Mouse (Mus musculus) hindbrain, embryonic 15.5 days (tissue): ENCODE data around the gene Srsf2. TPM values are rescaled to one million over a fixed set of nuclear protein-coding genes. Genes with fewer than 3 reads are reported as not detected.
"Not testable (repeated sequence)": the region's sequence is repeated elsewhere in the genome, so short reads cannot be mapped to it uniquely, and the experiment has no call there.

Experiments used
- ATAC-seq: fragments of 200-750 bp; cut with Nextera tagmentation; 2 replicates; pipeline ENCODE4 v1.8.0; 2017; ENCODE audit warnings: low read depth, moderate number of reproducible peaks, moderate TSS enrichment; ENCODE audit not compliant: low FRiP score
- H3K27ac ChIP-seq: fragments of 300-500 bp; sonication (generic); replicated peaks from 2 replicates; pipeline ENCODE4 v1.5.1; 2015; ENCODE audit warnings: mild to moderate bottlenecking, inconsistent platforms
- H3K27me3 ChIP-seq: fragments of 300-500 bp; sonication (generic); 2 replicates; pipeline ENCODE4 v1.6.1; 2015; ENCODE audit warnings: control low read depth, inconsistent platforms
- H3K36me3 ChIP-seq: fragments of 300-500 bp; sonication (generic); 2 replicates; pipeline ENCODE4 v1.6.1; 2015; ENCODE audit warnings: control low read depth, inconsistent platforms
- H3K4me1 ChIP-seq: fragments of 300-500 bp; sonication (generic); replicated peaks from 2 replicates; pipeline ENCODE4 v1.6.1; 2015; ENCODE audit warnings: control low read depth, inconsistent platforms
- H3K4me2 ChIP-seq: fragments of 300-500 bp; sonication (generic); 2 replicates; pipeline ENCODE4 v1.6.1; 2015; ENCODE audit warnings: moderate library complexity, mild to moderate bottlenecking, inconsistent platforms
- H3K4me3 ChIP-seq: fragments of 300-500 bp; sonication (generic); 2 replicates; pipeline ENCODE4 v1.5.1; 2015; ENCODE audit warnings: mild to moderate bottlenecking, inconsistent platforms
- H3K9ac ChIP-seq: fragments of 300-500 bp; sonication (generic); 2 replicates; pipeline ENCODE4 v1.6.1; 2015; ENCODE audit warnings: inconsistent platforms
- H3K9me3 ChIP-seq: fragments of 300-500 bp; sonication (generic); 2 replicates; pipeline ENCODE4 v1.6.1; 2016; ENCODE audit warnings: control low read depth, inconsistent platforms
- WGBS: fragments of 180-500 bp; shearing (Covaris S2); methylation state at CpG from one replicate; pipeline ENCODE4 v1.1.7; 2015; 5-methylcytosine and 5-hydroxymethylcytosine counted together
- polyA plus RNA-seq: library from polyadenylated mRNA; unstranded; fragments of >200 nt; fragmentation: Nextera tagmentation; extraction: Ambion mirVana; gene quantifications from 2 replicates; pipeline ENCODE4 v1.2.1, GENCODE M21; 2015

Gene Srsf2
- polyA plus RNA-seq, 1 experiment from 2014 or later = 549 TPM

DNA sequence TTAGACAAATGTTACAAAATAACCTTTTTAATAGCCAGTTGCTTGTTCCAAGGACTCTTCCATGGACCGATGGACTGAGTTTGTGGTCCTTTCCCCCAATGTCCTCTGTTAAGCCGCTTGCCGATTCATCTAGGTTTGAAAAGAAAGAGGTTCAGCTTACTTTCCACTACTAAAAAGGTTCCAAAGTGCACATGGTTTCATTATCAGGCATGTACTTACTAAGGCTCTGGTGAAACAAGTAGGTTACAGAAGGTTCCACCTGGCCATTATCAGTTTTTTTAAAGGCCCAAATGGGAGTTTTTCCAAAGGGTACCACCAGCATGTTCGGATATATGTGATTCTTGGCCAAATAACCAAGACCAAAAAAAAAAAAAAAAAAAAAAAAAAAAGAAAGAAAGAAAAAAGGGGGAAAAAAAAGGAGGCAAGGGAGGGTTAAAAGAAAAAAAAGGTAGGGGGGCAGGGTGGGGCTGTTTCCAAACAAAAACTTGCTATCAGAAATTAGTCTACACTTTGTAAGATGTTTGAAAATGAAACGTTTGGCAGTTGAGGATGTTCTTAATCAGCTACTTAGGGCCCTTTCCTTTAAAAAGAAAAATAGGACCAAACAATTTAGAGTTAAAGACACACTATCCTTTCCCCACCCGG lies 1.9 kb downstream of the Srsf2 start:
- Histone ChIP-seq H3K4me1 (peaks cover 44% of the 10 kb centered on the region), H3K4me2 (peak overlapping the region; percentile 70), H3K4me3 (peak overlapping the region; percentile 99), H3K27me3 (no peaks in the 10 kb centered on the region), H3K9ac (peak overlapping the region; percentile 94), H3K27ac (0 out of 2 replicates have a peak overlapping the region, but pooled peaks have one; percentile 97), H3K9me3 (no peaks in the 10 kb centered on the region), H3K36me3 (peaks cover 28% of the 10 kb centered on the region)
- 45% methylated on average over 6 of the region's 6 CpGs for WGBS
- no peak for ATAC-seq

GRCm38 (mm10) chr11:116850085-116850484 lies 2.8 kb downstream of the Srsf2 start:
- H3K4me2 ChIP-seq = peak overlapping the region; percentile 70
- WGBS = 52% methylated on average over 4 of the region's 4 CpGs
- no peaks in the 10 kb centered on the region for H3K27me3 ChIP-seq
- ATAC-seq = no peak
- no peak overlapping the region for H3K9ac ChIP-seq
- H3K4me1 ChIP-seq = peaks cover 37% of the 10 kb centered on the region
- H3K36me3 ChIP-seq = peaks cover 28% of the 10 kb centered on the region
- no peaks in the 10 kb centered on the region for H3K9me3 ChIP-seq
- H3K27ac ChIP-seq = no peak overlapping the region
- 0 out of 2 replicates have a peak overlapping the region, but pooled peaks have one; percentile 11 for H3K4me3 ChIP-seq

- no peak for ATAC-seq
- H3K4me2 ChIP-seq = no peak overlapping the region
- peaks cover 33% of the 10 kb centered on the region for H3K4me1 ChIP-seq
- no peak overlapping the region for H3K4me3 ChIP-seq
- H3K36me3 ChIP-seq = peaks cover 28% of the 10 kb centered on the region
- no peak overlapping the region for H3K27ac ChIP-seq
- no peaks in the 10 kb centered on the region for H3K9me3 ChIP-seq
- no peak overlapping the region for H3K9ac ChIP-seq
- H3K27me3 ChIP-seq = no peaks in the 10 kb centered on the region
These were observed 3.3 kb downstream of the Srsf2 start for GRCm38 (mm10) chr11:116849587-116849986.

DNA sequence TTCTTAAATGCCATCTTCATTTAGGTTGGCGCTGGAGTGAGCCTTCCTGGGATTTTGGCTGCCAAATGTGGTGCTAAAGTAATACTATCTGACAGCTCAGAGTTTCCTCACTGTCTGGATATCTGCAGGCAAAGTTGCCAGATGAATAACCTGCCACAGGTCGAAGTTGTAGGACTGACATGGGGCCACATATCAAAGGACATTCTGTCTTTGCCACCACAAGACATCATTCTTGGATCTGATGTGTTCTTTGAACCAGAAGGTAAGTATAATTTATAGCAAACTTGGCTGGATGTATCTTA lies 4.1 kb downstream of the Srsf2 start:
- H3K4me3 ChIP-seq, H3K27ac ChIP-seq, H3K4me2 ChIP-seq, H3K9me3 ChIP-seq, ATAC-seq, H3K9ac ChIP-seq, H3K27me3 ChIP-seq: not testable (repeated sequence)
- Histone ChIP-seq H3K36me3 (peaks cover 28% of the 10 kb centered on the region), H3K4me1 (peaks cover 34% of the 10 kb centered on the region)
- 79% methylated on average over 2 of the region's 2 CpGs for WGBS

GRCm38 (mm10) chr11:116848086-116848876 lies 4.6 kb downstream of the Srsf2 start:
- WGBS = 80% methylated on average over 5 of the region's 5 CpGs
- H3K27me3 ChIP-seq = no peaks in the 10 kb centered on the region
- peaks cover 36% of the 10 kb centered on the region for H3K4me1 ChIP-seq
- H3K27ac ChIP-seq = no peak overlapping the region
- no peak for ATAC-seq
- H3K4me2 ChIP-seq = no peak overlapping the region
- no peak overlapping the region for H3K9ac ChIP-seq
- H3K9me3 ChIP-seq = no peaks in the 10 kb centered on the region
- H3K36me3 ChIP-seq = peaks cover 28% of the 10 kb centered on the region
- no peak overlapping the region for H3K4me3 ChIP-seq

- peaks cover 28% of the 10 kb centered on the region for H3K36me3 ChIP-seq
- H3K27ac ChIP-seq = no peak overlapping the region
These were observed 5.5 kb downstream of the Srsf2 start for GRCm38 (mm10) chr11:116847187-116848085.

GRCm38 (mm10) chr11:116846593-116847181 lies 6.2 kb downstream of the Srsf2 start:
- H3K4me2 ChIP-seq = no peak overlapping the region
- H3K4me1 ChIP-seq = peaks cover 41% of the 10 kb centered on the region
- peaks cover 28% of the 10 kb centered on the region for H3K36me3 ChIP-seq
- no peak overlapping the region for H3K9ac ChIP-seq
- WGBS = 92% methylated on average over 4 of the region's 4 CpGs
- H3K27ac ChIP-seq = no peak overlapping the region
- no peak overlapping the region for H3K4me3 ChIP-seq
- no peaks in the 10 kb centered on the region for H3K27me3 ChIP-seq
- no peaks in the 10 kb centered on the region for H3K9me3 ChIP-seq
- ATAC-seq = no peak

More at GRCm38 (mm10) chr11:116847187-116848085, 5.5 kb downstream of the Srsf2 start:
- H3K9ac ChIP-seq = no peak overlapping the region
- H3K9me3 ChIP-seq = no peaks in the 10 kb centered on the region
- ATAC-seq = no peak
- peaks cover 36% of the 10 kb centered on the region for H3K4me1 ChIP-seq
- H3K27me3 ChIP-seq = no peaks in the 10 kb centered on the region
- 90% methylated on average over 3 of the region's 3 CpGs for WGBS
- no peak overlapping the region for H3K4me2 ChIP-seq
- no peak overlapping the region for H3K4me3 ChIP-seq

DNA sequence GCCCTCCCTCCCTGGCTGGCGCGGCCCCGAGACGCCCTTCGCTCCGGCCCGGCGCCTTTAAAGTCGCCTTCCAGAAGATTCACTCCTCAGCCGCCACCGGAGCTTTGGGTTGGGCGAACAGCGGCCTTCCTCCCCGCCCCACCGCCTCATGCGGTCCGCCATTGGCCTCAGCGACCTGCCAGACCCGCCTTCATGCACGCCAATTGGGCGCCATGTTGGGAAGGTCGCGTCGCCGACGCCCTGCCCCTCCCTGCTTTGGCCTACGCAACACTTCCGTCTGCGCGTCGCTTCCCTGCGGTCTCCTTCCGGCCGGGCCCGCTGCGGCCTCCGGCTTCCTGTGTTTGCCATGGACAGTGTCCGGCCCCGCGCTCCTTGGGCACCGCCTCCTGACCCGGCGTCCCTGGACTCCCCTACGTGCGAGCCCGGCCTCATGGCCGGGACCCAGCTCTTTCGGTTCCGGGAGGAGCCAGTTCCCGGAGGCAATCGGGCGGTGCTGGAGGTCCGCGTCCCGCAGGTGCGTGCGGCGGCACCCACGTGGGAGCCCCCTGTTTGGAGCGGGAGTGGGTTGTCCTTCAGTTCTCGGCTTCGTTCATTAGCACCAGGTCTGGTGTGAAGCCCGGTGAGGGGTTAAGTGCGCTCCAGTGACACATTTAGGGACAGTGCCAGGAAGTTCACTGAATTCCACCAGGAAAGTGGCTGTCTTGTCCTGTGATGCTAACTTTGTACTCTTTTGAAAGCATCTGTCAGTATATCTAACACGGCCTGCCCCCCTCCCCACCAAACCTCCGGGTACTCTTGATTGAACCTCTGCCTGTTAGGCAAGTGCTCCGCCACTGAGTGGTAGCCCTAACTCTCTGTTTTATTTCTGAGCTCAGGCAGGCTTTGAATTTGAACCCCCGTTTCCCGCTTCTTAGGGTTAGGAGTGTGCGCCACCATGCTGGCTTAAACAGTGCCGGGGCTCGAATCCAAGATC lies 9.3 kb downstream of the Srsf2 start, which contains the start of the genes Mettl23 and Jmjd6:
Gene Mettl23, plus strand, starts transcription at position 18 of the 973 bp plus-strand sequence.
Gene Jmjd6, minus strand, starts transcription at position 189 of the 973 bp plus-strand sequence.
- under 1% methylated on average over 71 of the region's 72 CpGs for WGBS
- peak within 1 kb of the TSS; percentile 83 for H3K4me2 ChIP-seq
- peak within 1 kb of the TSS; percentile 91 for H3K9ac ChIP-seq
- peaks cover 41% of the 10 kb centered on the region for H3K4me1 ChIP-seq
- peak; percentile 97 for ATAC-seq
- H3K27ac ChIP-seq = peak within 1 kb of the TSS; percentile 98
- H3K4me3 ChIP-seq = peak within 1 kb of the TSS; percentile 89
- H3K9me3 ChIP-seq = no peaks in the 10 kb centered on the region
- no peaks in the 10 kb centered on the region for H3K27me3 ChIP-seq
- H3K36me3 ChIP-seq = peaks cover 31% of the 10 kb centered on the region

GRCm38 (mm10) chr11:116842531-116843260 lies 10.2 kb downstream of the Srsf2 start:
- Histone ChIP-seq H3K36me3 (peaks cover 30% of the 10 kb centered on the region), H3K4me1 (peaks cover 39% of the 10 kb centered on the region)

DNA sequence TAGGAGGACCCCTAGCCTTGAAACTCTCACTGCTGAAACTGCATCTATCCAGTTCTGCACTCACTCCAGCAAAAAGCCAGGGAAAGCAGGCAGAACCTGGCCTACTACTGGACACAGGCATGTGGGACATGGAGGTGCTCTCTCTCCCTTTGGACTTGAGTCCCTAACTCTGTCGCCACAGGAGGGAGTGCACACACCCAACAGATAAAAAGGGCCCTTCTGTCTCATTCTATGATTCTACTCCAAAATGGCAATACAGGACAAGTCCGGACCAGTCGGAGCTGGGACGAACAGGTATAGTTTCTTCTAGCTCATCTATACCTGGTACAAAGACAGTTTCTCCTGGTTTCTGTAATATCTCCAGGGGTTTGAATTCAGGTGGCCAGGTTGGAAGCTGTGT lies 12.1 kb downstream of the Srsf2 start:
- WGBS = 82% methylated on average over 4 of the region's 4 CpGs
- Histone ChIP-seq H3K4me1 (peaks cover 39% of the 10 kb centered on the region), H3K27me3 (no peaks in the 10 kb centered on the region), H3K27ac (no peak overlapping the region), H3K4me2 (peak overlapping the region; percentile 83), H3K4me3 (no peak overlapping the region), H3K9me3 (no peaks in the 10 kb centered on the region), H3K36me3 (peaks cover 46% of the 10 kb centered on the region), H3K9ac (peak overlapping the region; percentile 6; the same call in 1 of the 2 replicates)
- no peak for ATAC-seq

More at GRCm38 (mm10) chr11:116842531-116843260, 10.2 kb downstream of the Srsf2 start:
- peak overlapping the region; percentile 98 for H3K27ac ChIP-seq
- WGBS = under 1% methylated on average over 64 of the region's 73 CpGs
- H3K9me3 ChIP-seq = no peaks in the 10 kb centered on the region
- ATAC-seq = peak; percentile 55
- H3K27me3 ChIP-seq = no peaks in the 10 kb centered on the region
- H3K4me3 ChIP-seq = peak overlapping the region; percentile 89
- peak overlapping the region; percentile 83 for H3K4me2 ChIP-seq
- peak overlapping the region; percentile 91 for H3K9ac ChIP-seq
